Mouse (Mus musculus): ENCODE results near the gene Rhobtb3. TPM values are rescaled to one million over a fixed set of nuclear protein-coding genes. Genes with fewer than 3 reads are reported as not detected.
A peak's percentile ranks its signal among the peaks of the same experiment; 100 is the strongest.

The Rhobtb3 gene
- polyA plus RNA-seq, 1 experiment from 2014 or later, result 55.4 TPM

- H3K27me3 ChIP-seq, result no peaks in the 10 kb centered on the region
- H3K4me1 ChIP-seq, result peaks cover 19% of the 10 kb centered on the region
- ATAC-seq (ENCODE audit: low FRiP score, low read depth), result no peak
- WGBS, result 73% methylated on average over 3 of the region's 3 CpGs
- no peaks in the 10 kb centered on the region for H3K9me3 ChIP-seq
- H3K4me3 ChIP-seq, result no peak overlapping the region
- no peak overlapping the region for H3K4me2 ChIP-seq (replicated peaks)
- no peak overlapping the region for H3K27ac ChIP-seq (replicated peaks)
- no peaks in the 10 kb centered on the region for H3K36me3 ChIP-seq
- H3K9ac ChIP-seq (replicated peaks), result no peak overlapping the region
Observed at GRCm38 (mm10) chr13:75841950-75842349, 101.8 kb downstream of the Rhobtb3 start.

GRCm38 (mm10) chr13:75840752-75841285 lies 102.9 kb downstream of the Rhobtb3 start:
- Histone ChIP-seq H3K4me2 (replicated peaks) (peak overlapping the region; percentile 67), H3K27me3 (no peaks in the 10 kb centered on the region), H3K4me3 (peak overlapping the region; percentile 53), H3K36me3 (no peaks in the 10 kb centered on the region), H3K9ac (replicated peaks) (peak overlapping the region; percentile 53; the same call in 1 of the 2 replicates), H3K27ac (replicated peaks) (no peak overlapping the region), H3K9me3 (no peaks in the 10 kb centered on the region), H3K4me1 (peaks cover 19% of the 10 kb centered on the region)
- no peak for ATAC-seq (ENCODE audit: low FRiP score, low read depth)
- 58% methylated on average over 6 of the region's 6 CpGs for WGBS

- Histone ChIP-seq H3K4me3 (peak within 1 kb of the TSS; percentile 53), H3K9ac (replicated peaks) (peak within 1 kb of the TSS; percentile 53), H3K4me2 (replicated peaks) (peak within 1 kb of the TSS; percentile 67), H3K36me3 (no peaks in the 10 kb centered on the region), H3K27me3 (no peaks in the 10 kb centered on the region), H3K9me3 (no peaks in the 10 kb centered on the region), H3K27ac (replicated peaks) (peak within 1 kb of the TSS; percentile 36), H3K4me1 (peaks cover 19% of the 10 kb centered on the region)
- WGBS, result 0% methylated on average over 12 of the region's 12 CpGs
- peak; percentile 85 for ATAC-seq (ENCODE audit: low FRiP score, low read depth)
Observed at GRCm38 (mm10) chr13:75839719-75840481, 103.8 kb downstream of the Rhobtb3 start, which contains the start of gene Glrx. Gene Glrx, plus strand, starts transcription at chr13:75839868.

GRCm38 (mm10) chr13:75838506-75838905 lies 105.2 kb downstream of the Rhobtb3 start:
- H3K9ac ChIP-seq (replicated peaks), result no peak overlapping the region
- H3K27ac ChIP-seq (replicated peaks), result no peak overlapping the region
- no peaks in the 10 kb centered on the region for H3K36me3 ChIP-seq
- peaks cover 19% of the 10 kb centered on the region for H3K4me1 ChIP-seq
- no peak overlapping the region for H3K4me2 ChIP-seq (replicated peaks)
- WGBS, result 95% methylated on average over 4 of the region's 4 CpGs
- H3K9me3 ChIP-seq, result no peaks in the 10 kb centered on the region
- no peak for ATAC-seq (ENCODE audit: low FRiP score, low read depth)
- H3K27me3 ChIP-seq, result no peaks in the 10 kb centered on the region
- no peak overlapping the region for H3K4me3 ChIP-seq

- H3K27me3 ChIP-seq, result no peaks in the 10 kb centered on the region
- H3K4me3 ChIP-seq, result no peak overlapping the region
- 63% methylated on average over 2 of the region's 2 CpGs for WGBS
- H3K36me3 ChIP-seq, result no peaks in the 10 kb centered on the region
- H3K4me1 ChIP-seq, result peaks cover 6% of the 10 kb centered on the region; the same call in 1 of the 2 replicates
- no peaks in the 10 kb centered on the region for H3K9me3 ChIP-seq
- H3K4me2 ChIP-seq (replicated peaks), result no peak overlapping the region
- H3K27ac ChIP-seq (replicated peaks), result no peak overlapping the region
- no peak overlapping the region for H3K9ac ChIP-seq (replicated peaks)
- no peak for ATAC-seq (ENCODE audit: low FRiP score, low read depth)
Observed at GRCm38 (mm10) chr13:75835461-75835860, 108.3 kb downstream of the Rhobtb3 start.

GRCm38 (mm10) chr13:75833499-75833898 lies 110.2 kb downstream of the Rhobtb3 start:
- no peaks in the 10 kb centered on the region for H3K4me1 ChIP-seq
- H3K27ac ChIP-seq (replicated peaks), result no peak overlapping the region
- no peaks in the 10 kb centered on the region for H3K36me3 ChIP-seq
- H3K27me3 ChIP-seq, result no peaks in the 10 kb centered on the region
- no peak overlapping the region for H3K9ac ChIP-seq (replicated peaks)
- no peak overlapping the region for H3K4me2 ChIP-seq (replicated peaks)
- ATAC-seq (ENCODE audit: low FRiP score, low read depth), result no peak
- H3K9me3 ChIP-seq, result no peaks in the 10 kb centered on the region
- H3K4me3 ChIP-seq, result no peak overlapping the region

GRCm38 (mm10) chr13:75832697-75833096 lies 111.0 kb downstream of the Rhobtb3 start:
- H3K4me1 ChIP-seq, result no peaks in the 10 kb centered on the region
- no peaks in the 10 kb centered on the region for H3K9me3 ChIP-seq
- H3K9ac ChIP-seq (replicated peaks), result no peak overlapping the region
- no peak overlapping the region for H3K4me2 ChIP-seq (replicated peaks)
- no peak overlapping the region for H3K27ac ChIP-seq (replicated peaks)
- no peaks in the 10 kb centered on the region for H3K36me3 ChIP-seq
- H3K27me3 ChIP-seq, result no peaks in the 10 kb centered on the region
- H3K4me3 ChIP-seq, result no peak overlapping the region
- ATAC-seq (ENCODE audit: low FRiP score, low read depth), result no peak

- no peak for ATAC-seq (ENCODE audit: low FRiP score, low read depth)
- no peaks in the 10 kb centered on the region for H3K4me1 ChIP-seq
- H3K9me3 ChIP-seq, result no peaks in the 10 kb centered on the region
- no peak overlapping the region for H3K27ac ChIP-seq (replicated peaks)
- 89% methylated on average over 6 of the region's 6 CpGs for WGBS
- H3K4me3 ChIP-seq, result no peak overlapping the region
- H3K36me3 ChIP-seq, result no peaks in the 10 kb centered on the region
- no peaks in the 10 kb centered on the region for H3K27me3 ChIP-seq
- no peak overlapping the region for H3K9ac ChIP-seq (replicated peaks)
- H3K4me2 ChIP-seq (replicated peaks), result no peak overlapping the region
Observed at GRCm38 (mm10) chr13:75831710-75832109, 112.0 kb downstream of the Rhobtb3 start.

- Histone ChIP-seq H3K27me3 (no peaks in the 10 kb centered on the region), H3K27ac (replicated peaks) (no peak overlapping the region), H3K36me3 (no peaks in the 10 kb centered on the region), H3K4me3 (no peak overlapping the region), H3K9ac (replicated peaks) (no peak overlapping the region), H3K4me1 (no peaks in the 10 kb centered on the region), H3K9me3 (no peaks in the 10 kb centered on the region), H3K4me2 (replicated peaks) (no peak overlapping the region)
- WGBS, result 88% methylated on average over 1 of the region's 1 CpGs
- no peak for ATAC-seq (ENCODE audit: low FRiP score, low read depth)
Observed at GRCm38 (mm10) chr13:75830708-75831107, 113.0 kb downstream of the Rhobtb3 start.

GRCm38 (mm10) chr13:75825388-75825787 lies 118.3 kb downstream of the Rhobtb3 start:
- Histone ChIP-seq H3K4me2 (replicated peaks) (no peak overlapping the region), H3K36me3 (no peaks in the 10 kb centered on the region), H3K4me1 (no peaks in the 10 kb centered on the region), H3K9ac (replicated peaks) (no peak overlapping the region), H3K27me3 (no peaks in the 10 kb centered on the region), H3K27ac (replicated peaks) (no peak overlapping the region), H3K9me3 (no peaks in the 10 kb centered on the region), H3K4me3 (no peak overlapping the region)
- no peak for ATAC-seq (ENCODE audit: low FRiP score, low read depth)
- WGBS, result 97% methylated on average over 1 of the region's 1 CpGs

- Histone ChIP-seq H3K36me3 (no peaks in the 10 kb centered on the region), H3K9ac (replicated peaks) (no peak overlapping the region), H3K4me3 (no peak overlapping the region), H3K27me3 (no peaks in the 10 kb centered on the region), H3K27ac (replicated peaks) (no peak overlapping the region), H3K4me2 (replicated peaks) (no peak overlapping the region), H3K9me3 (no peaks in the 10 kb centered on the region), H3K4me1 (no peaks in the 10 kb centered on the region)
- no peak for ATAC-seq (ENCODE audit: low FRiP score, low read depth)
- 89% methylated on average over 5 of the region's 5 CpGs for WGBS
Observed at GRCm38 (mm10) chr13:75824611-75825319, 119.0 kb downstream of the Rhobtb3 start.

- no peaks in the 10 kb centered on the region for H3K27me3 ChIP-seq
- H3K9ac ChIP-seq (replicated peaks), result no peak overlapping the region
- no peak overlapping the region for H3K4me2 ChIP-seq (replicated peaks)
- H3K27ac ChIP-seq (replicated peaks), result no peak overlapping the region
- WGBS, result 91% methylated on average over 9 of the region's 9 CpGs
- no peak overlapping the region for H3K4me3 ChIP-seq
- no peaks in the 10 kb centered on the region for H3K36me3 ChIP-seq
- H3K9me3 ChIP-seq, result no peaks in the 10 kb centered on the region
- no peak for ATAC-seq (ENCODE audit: low FRiP score, low read depth)
- H3K4me1 ChIP-seq, result no peaks in the 10 kb centered on the region
Observed at GRCm38 (mm10) chr13:75823201-75823600, 120.5 kb downstream of the Rhobtb3 start.

Measured in midbrain, embryonic 12.5 days (tissue).